Mouse (Mus musculus): ENCODE data around the gene Nlgn3. TPM values are rescaled to one million over a fixed set of nuclear protein-coding genes. Genes with fewer than 3 reads are reported as not detected.
A peak's percentile ranks its signal among the peaks of the same experiment; 100 is the strongest.

Nlgn3 gene
- polyA plus RNA-seq, 1 experiment from 2014 or later = 72.3 TPM

GRCm38 (mm10) chrX:101268755-101269124 lies 30.2 kb upstream of the Nlgn3 start, which contains the start of gene Gm20489:
Gene Gm20489 (minus strand): TSS chrX:101269023.
- H3K27ac ChIP-seq (ENCODE audit: low read length) = no peak within 1 kb of the TSS
- H3K4me3 ChIP-seq (replicated peaks; ENCODE audit: low read length) = no peak within 1 kb of the TSS
- H3K4me2 ChIP-seq (ENCODE audit: low read length) = no peak within 1 kb of the TSS
- H3K27me3 ChIP-seq (replicated peaks; ENCODE audit: control insufficient read depth, insufficient read depth, low read length) = no peaks in the 10 kb centered on the region
- no peak for ATAC-seq
- no peaks in the 10 kb centered on the region for H3K4me1 ChIP-seq (replicated peaks; ENCODE audit: control insufficient read depth, insufficient read depth, low read length)
- 69% methylated on average over 3 of the region's 3 CpGs for WGBS
- H3K9ac ChIP-seq (replicated peaks; ENCODE audit: low read depth, low read length) = no peak within 1 kb of the TSS
- H3K36me3 ChIP-seq (ENCODE audit: control insufficient read depth, insufficient read depth) = no peaks in the 10 kb centered on the region
- H3K9me3 ChIP-seq (ENCODE audit: control insufficient read depth, low read length) = no peaks in the 10 kb centered on the region

- no peaks in the 10 kb centered on the region for H3K27me3 ChIP-seq (replicated peaks; ENCODE audit: control insufficient read depth, insufficient read depth, low read length)
- no peak overlapping the region for H3K27ac ChIP-seq (ENCODE audit: low read length)
- H3K9me3 ChIP-seq (ENCODE audit: control insufficient read depth, low read length) = no peaks in the 10 kb centered on the region
- peak; percentile 16; the same call in 1 of the 2 replicates for ATAC-seq
- no peaks in the 10 kb centered on the region; the same call in 1 of the 2 replicates for H3K36me3 ChIP-seq (ENCODE audit: control insufficient read depth, insufficient read depth)
- peak overlapping the region; percentile 63 for H3K4me3 ChIP-seq (replicated peaks; ENCODE audit: low read length)
- H3K4me2 ChIP-seq (ENCODE audit: low read length) = peak overlapping the region; percentile 58
- peak overlapping the region; percentile 71 for H3K9ac ChIP-seq (replicated peaks; ENCODE audit: low read depth, low read length)
- 24% methylated on average over 6 of the region's 6 CpGs for WGBS
- H3K4me1 ChIP-seq (replicated peaks; ENCODE audit: control insufficient read depth, insufficient read depth, low read length) = peaks cover 5% of the 10 kb centered on the region; the same call in 1 of the 2 replicates
These were observed 25.6 kb upstream of the Nlgn3 start for GRCm38 (mm10) chrX:101273410-101273809.

- ATAC-seq = peak; percentile 98
- 16% methylated on average over 43 of the region's 54 CpGs for WGBS
These were observed 24.9 kb upstream of the Nlgn3 start, which contains the start of gene Med12 for GRCm38 (mm10) chrX:101273875-101274738. Gene Med12 (plus strand): TSS chrX:101274030.

GRCm38 (mm10) chrX:101282813-101283212 lies 16.2 kb upstream of the Nlgn3 start:
- Histone ChIP-seq H3K9ac (replicated peaks; ENCODE audit: low read depth, low read length) (no peak overlapping the region), H3K36me3 (ENCODE audit: control insufficient read depth, insufficient read depth) (peaks cover 7% of the 10 kb centered on the region; the same call in 1 of the 2 replicates), H3K4me1 (replicated peaks; ENCODE audit: control insufficient read depth, insufficient read depth, low read length) (no peaks in the 10 kb centered on the region), H3K4me3 (replicated peaks; ENCODE audit: low read length) (no peak overlapping the region), H3K27ac (ENCODE audit: low read length) (no peak overlapping the region), H3K9me3 (ENCODE audit: control insufficient read depth, low read length) (no peaks in the 10 kb centered on the region), H3K27me3 (replicated peaks; ENCODE audit: control insufficient read depth, insufficient read depth, low read length) (no peaks in the 10 kb centered on the region), H3K4me2 (ENCODE audit: low read length) (no peak overlapping the region)
- ATAC-seq = no peak
- 82% methylated on average over 6 of the region's 6 CpGs for WGBS

More at GRCm38 (mm10) chrX:101273875-101274738, 24.9 kb upstream of the Nlgn3 start, which contains the start of gene Med12:
- H3K4me1 ChIP-seq (replicated peaks; ENCODE audit: control insufficient read depth, insufficient read depth, low read length) = peaks cover 5% of the 10 kb centered on the region; the same call in 1 of the 2 replicates
- H3K27ac ChIP-seq (ENCODE audit: low read length) = peak within 1 kb of the TSS; percentile 61
- peak within 1 kb of the TSS; percentile 63 for H3K4me3 ChIP-seq (replicated peaks; ENCODE audit: low read length)
- no peaks in the 10 kb centered on the region for H3K27me3 ChIP-seq (replicated peaks; ENCODE audit: control insufficient read depth, insufficient read depth, low read length)
- H3K4me2 ChIP-seq (ENCODE audit: low read length) = peak within 1 kb of the TSS; percentile 58
- H3K9me3 ChIP-seq (ENCODE audit: control insufficient read depth, low read length) = no peaks in the 10 kb centered on the region
- no peaks in the 10 kb centered on the region; the same call in 1 of the 2 replicates for H3K36me3 ChIP-seq (ENCODE audit: control insufficient read depth, insufficient read depth)
- peak within 1 kb of the TSS; percentile 71 for H3K9ac ChIP-seq (replicated peaks; ENCODE audit: low read depth, low read length)

GRCm38 (mm10) chrX:101285534-101285933 lies 13.4 kb upstream of the Nlgn3 start:
- 30% methylated on average over 6 of the region's 6 CpGs for WGBS
- H3K36me3 ChIP-seq (ENCODE audit: control insufficient read depth, insufficient read depth) = peaks cover 7% of the 10 kb centered on the region; the same call in 1 of the 2 replicates
- no peaks in the 10 kb centered on the region for H3K27me3 ChIP-seq (replicated peaks; ENCODE audit: control insufficient read depth, insufficient read depth, low read length)
- no peak overlapping the region for H3K9ac ChIP-seq (replicated peaks; ENCODE audit: low read depth, low read length)
- H3K9me3 ChIP-seq (ENCODE audit: control insufficient read depth, low read length) = no peaks in the 10 kb centered on the region
- H3K4me1 ChIP-seq (replicated peaks; ENCODE audit: control insufficient read depth, insufficient read depth, low read length) = no peaks in the 10 kb centered on the region
- H3K4me2 ChIP-seq (ENCODE audit: low read length) = no peak overlapping the region
- ATAC-seq = peak; percentile 31
- H3K4me3 ChIP-seq (replicated peaks; ENCODE audit: low read length) = no peak overlapping the region
- H3K27ac ChIP-seq (ENCODE audit: low read length) = no peak overlapping the region

- peaks cover 7% of the 10 kb centered on the region; the same call in 1 of the 2 replicates for H3K36me3 ChIP-seq (ENCODE audit: control insufficient read depth, insufficient read depth)
- no peak overlapping the region for H3K4me2 ChIP-seq (ENCODE audit: low read length)
- ATAC-seq = no peak
- no peak overlapping the region for H3K9ac ChIP-seq (replicated peaks; ENCODE audit: low read depth, low read length)
- H3K4me1 ChIP-seq (replicated peaks; ENCODE audit: control insufficient read depth, insufficient read depth, low read length) = no peaks in the 10 kb centered on the region
- no peaks in the 10 kb centered on the region for H3K27me3 ChIP-seq (replicated peaks; ENCODE audit: control insufficient read depth, insufficient read depth, low read length)
- 92% methylated on average over 14 of the region's 14 CpGs for WGBS
- no peaks in the 10 kb centered on the region for H3K9me3 ChIP-seq (ENCODE audit: control insufficient read depth, low read length)
- H3K4me3 ChIP-seq (replicated peaks; ENCODE audit: low read length) = no peak overlapping the region
- no peak overlapping the region for H3K27ac ChIP-seq (ENCODE audit: low read length)
These were observed 12.9 kb upstream of the Nlgn3 start for GRCm38 (mm10) chrX:101285953-101286670.

GRCm38 (mm10) chrX:101287543-101287942 lies 11.4 kb upstream of the Nlgn3 start:
- no peaks in the 10 kb centered on the region for H3K9me3 ChIP-seq (ENCODE audit: control insufficient read depth, low read length)
- H3K4me2 ChIP-seq (ENCODE audit: low read length) = no peak overlapping the region
- no peaks in the 10 kb centered on the region for H3K27me3 ChIP-seq (replicated peaks; ENCODE audit: control insufficient read depth, insufficient read depth, low read length)
- no peak for ATAC-seq
- 92% methylated on average over 3 of the region's 3 CpGs for WGBS
- H3K9ac ChIP-seq (replicated peaks; ENCODE audit: low read depth, low read length) = no peak overlapping the region
- no peaks in the 10 kb centered on the region for H3K4me1 ChIP-seq (replicated peaks; ENCODE audit: control insufficient read depth, insufficient read depth, low read length)
- peaks cover 3% of the 10 kb centered on the region; the same call in 1 of the 2 replicates for H3K36me3 ChIP-seq (ENCODE audit: control insufficient read depth, insufficient read depth)
- H3K27ac ChIP-seq (ENCODE audit: low read length) = no peak overlapping the region
- no peak overlapping the region for H3K4me3 ChIP-seq (replicated peaks; ENCODE audit: low read length)

- no peaks in the 10 kb centered on the region for H3K27me3 ChIP-seq (replicated peaks; ENCODE audit: control insufficient read depth, insufficient read depth, low read length)
- H3K36me3 ChIP-seq (ENCODE audit: control insufficient read depth, insufficient read depth) = peaks cover 3% of the 10 kb centered on the region; the same call in 1 of the 2 replicates
- H3K4me2 ChIP-seq (ENCODE audit: low read length) = no peak overlapping the region
- no peaks in the 10 kb centered on the region for H3K9me3 ChIP-seq (ENCODE audit: control insufficient read depth, low read length)
- no peaks in the 10 kb centered on the region for H3K4me1 ChIP-seq (replicated peaks; ENCODE audit: control insufficient read depth, insufficient read depth, low read length)
- H3K9ac ChIP-seq (replicated peaks; ENCODE audit: low read depth, low read length) = no peak overlapping the region
- no peak overlapping the region for H3K4me3 ChIP-seq (replicated peaks; ENCODE audit: low read length)
- no peak overlapping the region for H3K27ac ChIP-seq (ENCODE audit: low read length)
- 94% methylated on average over 6 of the region's 6 CpGs for WGBS
- no peak for ATAC-seq
These were observed 10.5 kb upstream of the Nlgn3 start for GRCm38 (mm10) chrX:101288432-101288831.

DNA sequence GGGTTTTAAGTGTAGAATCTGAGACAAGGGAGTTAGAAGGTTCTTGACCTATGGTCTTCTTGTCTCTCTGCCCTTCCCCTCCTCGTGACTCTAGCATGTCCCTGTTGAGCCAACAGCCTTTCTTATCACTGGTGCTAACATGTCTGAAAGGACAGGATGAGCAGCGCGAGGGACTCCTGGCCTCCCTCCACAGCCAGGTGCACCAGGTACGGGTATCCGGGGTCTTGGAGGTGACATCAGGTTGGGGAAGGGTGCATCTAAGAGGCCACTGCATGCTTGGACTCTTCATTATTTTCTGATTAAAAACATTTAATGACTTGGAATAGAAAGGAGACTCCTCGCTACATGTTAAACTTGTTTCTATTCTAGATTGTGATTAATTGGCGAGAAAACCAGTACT lies 9.9 kb upstream of the Nlgn3 start:
- peaks cover 3% of the 10 kb centered on the region; the same call in 1 of the 2 replicates for H3K36me3 ChIP-seq (ENCODE audit: control insufficient read depth, insufficient read depth)
- H3K27ac ChIP-seq (ENCODE audit: low read length) = no peak overlapping the region
- H3K9ac ChIP-seq (replicated peaks; ENCODE audit: low read depth, low read length) = no peak overlapping the region
- no peak for ATAC-seq
- H3K27me3 ChIP-seq (replicated peaks; ENCODE audit: control insufficient read depth, insufficient read depth, low read length) = no peaks in the 10 kb centered on the region
- no peaks in the 10 kb centered on the region for H3K9me3 ChIP-seq (ENCODE audit: control insufficient read depth, low read length)
- H3K4me1 ChIP-seq (replicated peaks; ENCODE audit: control insufficient read depth, insufficient read depth, low read length) = no peaks in the 10 kb centered on the region
- no peak overlapping the region for H3K4me3 ChIP-seq (replicated peaks; ENCODE audit: low read length)
- H3K4me2 ChIP-seq (ENCODE audit: low read length) = no peak overlapping the region
- 92% methylated on average over 7 of the region's 7 CpGs for WGBS

Measured in forebrain, embryonic 16.5 days (tissue).